Mouse (Mus musculus) cerebellum, adult 11 months (tissue): ENCODE data around the gene Espnl.

Source experiments
- DNase-seq: peaks from one replicate; pipeline ENCODE4 v3.0.0; 2022

The Espnl gene

DNA sequence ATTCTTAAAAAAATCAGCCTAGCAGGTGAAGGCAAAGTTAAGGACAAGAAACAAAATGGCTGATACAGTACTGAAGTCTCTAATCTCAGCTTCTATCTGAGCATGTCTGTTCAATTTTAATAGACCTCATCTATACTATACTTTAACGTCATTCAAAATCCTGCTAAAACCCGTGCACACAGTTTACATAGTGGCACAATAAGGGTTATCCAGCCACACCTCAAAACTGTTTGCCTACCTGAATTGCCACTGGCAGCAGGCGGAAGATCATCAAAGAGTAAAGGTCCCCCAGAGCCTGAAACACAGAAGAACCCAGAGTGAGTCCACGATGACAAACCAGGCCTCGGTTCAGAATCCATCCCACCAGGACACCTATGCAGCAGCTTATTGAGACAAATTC is 68.5 kb downstream of the Espnl start:
- DNase-seq, result no peak

DNA sequence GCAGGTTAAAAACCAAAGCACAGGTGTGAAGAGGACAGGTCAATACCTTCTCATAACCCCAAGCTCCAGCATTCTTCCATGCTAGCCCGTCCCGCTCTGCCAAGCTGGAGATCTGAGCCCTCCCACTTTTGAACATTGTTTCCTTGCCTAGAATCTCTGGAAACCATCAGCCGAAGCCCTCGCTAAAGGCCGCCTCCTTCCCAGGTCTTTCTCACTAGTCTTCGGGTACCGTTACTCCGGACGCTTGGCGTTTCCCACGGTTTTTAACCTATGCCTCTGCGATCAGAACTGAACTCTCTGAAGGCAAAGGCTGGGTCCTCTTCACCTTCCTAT is 76.0 kb downstream of the Espnl start:
- DNase-seq, result no peak
